Mouse (Mus musculus) kidney, adult 2 months (tissue): Measurements from ENCODE around the gene Adgrb2. TPM values are rescaled to one million over a fixed set of nuclear protein-coding genes. Genes with fewer than 3 reads are reported as not detected.
A peak's percentile ranks its signal among the peaks of the same experiment; 100 is the strongest.

Experiments
- DNase-seq: peaks from one replicate; pipeline ENCODE4 v3.0.0; 2021
- H3K27ac ChIP-seq: fragments of 200-500 bp; 2 replicates; pipeline ENCODE4 v1.5.1; 2012; ENCODE audit warnings: low read depth, low read length, control low read depth, inconsistent platforms; ENCODE audit not compliant: insufficient read depth
- H3K27me3 ChIP-seq: fragments of 200-500 bp; replicated peaks from 2 replicates; pipeline ENCODE4 v1.6.1; 2012; ENCODE audit warnings: mild to moderate bottlenecking, moderate library complexity, low read length, inconsistent platforms; ENCODE audit not compliant: control insufficient read depth, insufficient read depth
- H3K36me3 ChIP-seq: fragments of 200-500 bp; 2 replicates; pipeline ENCODE4 v1.6.1; 2012; ENCODE audit warnings: mild to moderate bottlenecking, moderate library complexity, low read length, inconsistent platforms; ENCODE audit not compliant: control insufficient read depth, insufficient read depth
- H3K4me1 ChIP-seq: fragments of 200-500 bp; 2 replicates; pipeline ENCODE4 v1.6.1; 2011; ENCODE audit warnings: low read length; ENCODE audit not compliant: control insufficient read depth, insufficient read depth
- H3K4me3 ChIP-seq: fragments of 200-500 bp; 2 replicates; pipeline ENCODE4 v1.5.1; 2011; ENCODE audit warnings: mild to moderate bottlenecking, low read depth, low read length, control low read depth; ENCODE audit not compliant: insufficient read depth
- CTCF ChIP-seq: fragments of 200-500 bp; conservative IDR thresholded peaks from 2 replicates; pipeline ENCODE4 v1.5.1; 2011; ENCODE audit warnings: low read depth, mild to moderate bottlenecking, control low read depth, low read length, moderate library complexity, mixed read lengths; ENCODE audit not compliant: insufficient read depth, insufficient read length
- POLR2A ChIP-seq: fragments of 200-500 bp; IDR thresholded peaks from one replicate; pipeline ENCODE4 v1.6.1; 2011; ENCODE audit warnings: low read depth, low read length, control low read depth
- WGBS: fragments of 180-500 bp; shearing (Covaris S2); methylation state at CpG from one replicate; pipeline ENCODE4 v1.1.7; 2018; 5-methylcytosine and 5-hydroxymethylcytosine counted together
- polyA plus RNA-seq: library from polyadenylated mRNA; depleted of rRNA; stranded (reverse); fragments of >200 nt; gene quantifications from 2 replicates; pipeline ENCODE4 v1.2.3, GENCODE M21; 2012

The Adgrb2 gene
- polyA plus RNA-seq, 1 experiment, result 0.66 TPM

- WGBS, result 85% methylated on average over 4 of the region's 4 CpGs
- no peak for TF ChIP-seq POLR2A
- TF ChIP-seq CTCF, result 0 out of 2 replicates have a peak, but pooled peaks have one; percentile 5
- Histone ChIP-seq H3K4me1 (no peaks in the 10 kb centered on the region), H3K4me3 (no peak overlapping the region), H3K36me3 (no peaks in the 10 kb centered on the region), H3K27me3 (no peaks in the 10 kb centered on the region), H3K27ac (no peak overlapping the region)
- no peak for DNase-seq
Observed at GRCm38 (mm10) chr4:129996015-129996414, 11.3 kb downstream of the Adgrb2 start.

- 67% methylated on average over 11 of the region's 11 CpGs for WGBS
- Histone ChIP-seq H3K27ac (no peak overlapping the region), H3K27me3 (no peaks in the 10 kb centered on the region), H3K4me1 (no peaks in the 10 kb centered on the region), H3K36me3 (no peaks in the 10 kb centered on the region), H3K4me3 (no peak overlapping the region)
- TF ChIP-seq CTCF (no peak), POLR2A (no peak)
- no peak for DNase-seq
Observed at GRCm38 (mm10) chr4:129998124-129998523, 13.5 kb downstream of the Adgrb2 start.

DNA sequence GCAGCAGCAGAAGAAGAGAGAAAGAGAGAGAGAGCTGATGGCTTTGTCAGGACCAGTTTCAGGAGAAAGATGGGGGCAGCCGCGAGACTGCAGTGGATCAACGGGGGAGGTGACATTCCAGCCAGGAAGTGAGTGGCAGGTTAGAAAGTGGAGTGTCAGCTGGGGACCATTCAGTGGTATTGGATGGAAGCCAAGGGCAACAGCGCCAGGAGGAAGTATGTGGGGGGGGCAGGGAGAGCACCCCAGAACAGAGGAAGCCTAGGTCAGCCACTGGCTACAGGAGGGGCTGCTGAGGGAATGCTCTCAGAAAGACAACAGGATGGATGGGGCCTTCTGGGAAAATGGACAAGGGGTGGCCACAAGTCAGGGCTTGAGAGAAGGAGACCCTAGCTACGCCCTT lies 17.0 kb downstream of the Adgrb2 start:
- Histone ChIP-seq H3K27ac (no peak overlapping the region), H3K27me3 (no peaks in the 10 kb centered on the region), H3K36me3 (no peaks in the 10 kb centered on the region), H3K4me3 (no peak overlapping the region), H3K4me1 (no peaks in the 10 kb centered on the region)
- 26% methylated on average over 5 of the region's 5 CpGs for WGBS
- no peak for DNase-seq
- TF ChIP-seq POLR2A (no peak), CTCF (no peak)

GRCm38 (mm10) chr4:130002157-130002556 lies 17.5 kb downstream of the Adgrb2 start:
- Histone ChIP-seq H3K27ac (no peak overlapping the region), H3K4me1 (no peaks in the 10 kb centered on the region), H3K36me3 (no peaks in the 10 kb centered on the region), H3K27me3 (no peaks in the 10 kb centered on the region), H3K4me3 (no peak overlapping the region)
- 51% methylated on average over 10 of the region's 10 CpGs for WGBS
- no peak for TF ChIP-seq POLR2A
- no peak for TF ChIP-seq CTCF
- DNase-seq, result no peak

- Histone ChIP-seq H3K27me3 (no peaks in the 10 kb centered on the region), H3K36me3 (no peaks in the 10 kb centered on the region), H3K27ac (no peak overlapping the region), H3K4me3 (no peak overlapping the region), H3K4me1 (no peaks in the 10 kb centered on the region)
- WGBS, result 71% methylated on average over 9 of the region's 9 CpGs
- TF ChIP-seq CTCF, result no peak
- no peak for TF ChIP-seq POLR2A
- no peak for DNase-seq
Observed at GRCm38 (mm10) chr4:130005593-130005992, 20.9 kb downstream of the Adgrb2 start.

GRCm38 (mm10) chr4:130006533-130006932 lies 21.9 kb downstream of the Adgrb2 start:
- Histone ChIP-seq H3K27me3 (no peaks in the 10 kb centered on the region), H3K4me3 (no peak overlapping the region), H3K36me3 (no peaks in the 10 kb centered on the region), H3K27ac (no peak overlapping the region), H3K4me1 (no peaks in the 10 kb centered on the region)
- 19% methylated on average over 25 of the region's 25 CpGs for WGBS
- no peak for DNase-seq
- TF ChIP-seq POLR2A (no peak), CTCF (no peak)

- DNase-seq, result no peak
- H3K27me3 ChIP-seq, result no peaks in the 10 kb centered on the region
- no peak for TF ChIP-seq CTCF
Observed at GRCm38 (mm10) chr4:130009043-130009442, 24.4 kb downstream of the Adgrb2 start.

DNA sequence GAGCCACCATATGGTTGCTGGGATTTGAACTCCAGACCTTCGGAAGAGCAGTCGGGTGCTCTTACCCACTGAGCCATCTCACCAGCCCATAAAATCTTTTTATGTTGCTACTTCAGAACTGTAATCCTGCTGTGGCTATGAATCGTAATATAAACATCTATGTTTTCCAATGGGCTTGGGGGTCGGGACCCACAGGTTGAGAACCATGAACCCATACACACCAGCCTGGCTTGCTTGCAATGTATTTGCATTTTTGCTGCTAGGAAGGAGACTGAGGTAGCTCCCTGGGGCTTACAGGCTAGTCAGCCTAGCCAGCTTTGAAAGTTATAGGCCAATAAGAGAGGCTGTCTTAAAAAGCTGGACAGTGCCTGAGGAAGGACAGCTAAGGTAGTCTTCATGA lies 26.1 kb downstream of the Adgrb2 start:
- 89% methylated on average over 4 of the region's 4 CpGs for WGBS
- no peaks in the 10 kb centered on the region for H3K4me1 ChIP-seq
- DNase-seq, result no peak
- TF ChIP-seq CTCF (no peak), POLR2A (no peak)
- H3K36me3 ChIP-seq, result no peaks in the 10 kb centered on the region
- no peaks in the 10 kb centered on the region for H3K27me3 ChIP-seq
- H3K4me3 ChIP-seq, result no peak overlapping the region
- no peak overlapping the region for H3K27ac ChIP-seq

More at GRCm38 (mm10) chr4:130009043-130009442, 24.4 kb downstream of the Adgrb2 start:
- Histone ChIP-seq H3K27ac (no peak overlapping the region), H3K36me3 (no peaks in the 10 kb centered on the region), H3K4me1 (no peaks in the 10 kb centered on the region), H3K4me3 (no peak overlapping the region)
- WGBS, result 85% methylated on average over 14 of the region's 14 CpGs
